8 mouse cellular contexts compared by ENCODE assay signal in the genomic region with DNA sequence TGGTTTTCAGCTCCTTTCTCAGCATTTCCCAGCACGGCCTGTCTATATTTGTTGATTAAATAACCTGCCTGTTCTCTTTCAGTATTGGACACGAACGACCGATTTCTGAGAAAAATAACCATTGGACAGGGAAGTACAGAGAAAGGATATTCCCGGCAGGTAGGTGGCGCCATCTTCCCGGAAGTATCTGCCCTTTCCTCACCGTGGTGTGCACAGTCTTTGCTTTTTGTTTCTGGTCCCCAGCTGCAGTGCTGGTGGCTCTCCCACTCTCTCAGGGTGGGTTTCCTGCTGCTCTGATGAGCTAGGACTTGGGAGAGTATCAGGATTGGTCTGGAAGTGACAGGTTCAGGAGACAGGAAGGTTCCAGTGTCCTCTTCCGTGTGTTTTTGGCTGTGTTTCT.
DNase-seq lines count a peak whose midpoint lies in the region; ATAC-seq lines count a peak whose summit lies in the region.

No protein-coding gene starts in this region.

- no peaks in the 10 kb centered on the region for H3K27me3 ChIP-seq in heart, embryonic 10.5 days (ENCODE audit: insufficient read depth, poor library complexity, severe bottlenecking)

- DNase-seq in heart, adult 11 months: peak; percentile 93
- no peak for DNase-seq in heart, embryonic 10.5 days (ENCODE audit: low spot score)
- peak; percentile 28 for DNase-seq in CD4-positive helper T cell, adult 2 months (ENCODE audit: low read depth, low spot score)
- DNase-seq in layer of hippocampus, adult 11-12 months (ENCODE audit: low spot score): peak; percentile 57
- DNase-seq in lung, postnatal 4 days: peak; percentile 45 to 64
- DNase-seq in testis, postnatal 10 days (ENCODE audit: low spot score): peak; percentile 78

- no peak overlapping the region for H3K27ac ChIP-seq in heart, embryonic 10.5 days
- H3K27ac ChIP-seq in brown adipose tissue, adult 24 weeks (replicated peaks; ENCODE audit: low read depth, low read length): no peak overlapping the region

- H3K4me3 ChIP-seq in heart, embryonic 10.5 days: no peak overlapping the region
- peak overlapping the region; percentile 19; the same call in 1 of the 2 replicates for H3K4me3 ChIP-seq in brown adipose tissue, adult 24 weeks (ENCODE audit: insufficient read depth, low read depth, low read length)

- WGBS in heart, embryonic 10.5 days: 80% methylated on average over 9 of the region's 9 CpGs

- peak; percentile 83 for ATAC-seq in frontal cortex, adult (ENCODE audit: low TSS enrichment)

- peaks cover 26% of the 10 kb centered on the region for H3K36me3 ChIP-seq in heart, embryonic 10.5 days

- H3K9me3 ChIP-seq in heart, embryonic 10.5 days: no peaks in the 10 kb centered on the region

- H3K4me1 ChIP-seq in heart, embryonic 10.5 days: no peaks in the 10 kb centered on the region
- H3K4me1 ChIP-seq in brown adipose tissue, adult 24 weeks (ENCODE audit: control insufficient read depth, insufficient read depth, insufficient read length, low read length): 0 out of 2 replicates have a peak, but pooled peaks cover 2% of the 10 kb centered on the region
